Mouse (Mus musculus): ENCODE data around the gene Grifin. TPM values are rescaled to one million over a fixed set of nuclear protein-coding genes. Genes with fewer than 3 reads are reported as not detected.
A peak's percentile ranks its signal among the peaks of the same experiment; 100 is the strongest.

Gene Grifin
- polyA plus RNA-seq, 1 experiment from 2014 or later, result not detected

DNA sequence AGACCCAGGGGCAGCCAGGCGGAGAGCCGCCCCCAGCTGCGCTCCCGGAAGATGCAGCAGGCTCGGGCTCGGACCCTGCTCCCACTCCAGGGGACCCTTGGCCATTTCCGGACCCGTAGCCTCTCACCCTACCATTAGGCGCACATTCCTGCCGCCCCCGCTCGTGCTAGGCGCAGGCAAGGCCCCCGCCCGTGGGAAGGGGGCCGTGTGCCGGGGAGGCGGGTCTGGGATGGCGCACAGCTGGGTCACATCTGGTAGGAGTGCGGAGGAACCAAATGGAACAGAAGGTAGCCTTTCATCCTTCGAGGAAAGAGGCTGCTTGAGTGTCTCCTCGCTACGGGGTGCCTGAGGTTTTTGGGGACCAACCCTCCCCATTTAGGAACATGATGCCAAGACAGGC lies 41.5 kb upstream of the Grifin start:
- Histone ChIP-seq H3K9ac (peak overlapping the region; percentile 87), H3K27me3 (replicated peaks) (no peaks in the 10 kb centered on the region)
- WGBS, result under 1% methylated on average over 23 of the region's 23 CpGs

GRCm38 (mm10) chr5:140605228-140605627 lies 40.4 kb upstream of the Grifin start:
- Histone ChIP-seq H3K9ac (no peak overlapping the region), H3K36me3 (no peaks in the 10 kb centered on the region), H3K4me2 (replicated peaks) (no peak overlapping the region), H3K4me1 (peaks cover 62% of the 10 kb centered on the region), H3K9me3 (no peaks in the 10 kb centered on the region), H3K4me3 (no peak overlapping the region), H3K27ac (no peak overlapping the region), H3K27me3 (replicated peaks) (no peaks in the 10 kb centered on the region)
- 10% methylated on average over 3 of the region's 3 CpGs for WGBS
- ATAC-seq (ENCODE audit: low FRiP score, low read depth), result no peak

More for the DNA sequence above, 41.5 kb upstream of the Grifin start:
- no peaks in the 10 kb centered on the region for H3K9me3 ChIP-seq
- H3K4me2 ChIP-seq (replicated peaks), result peak overlapping the region; percentile 80
- no peak for ATAC-seq (ENCODE audit: low FRiP score, low read depth)
- peaks cover 71% of the 10 kb centered on the region for H3K4me1 ChIP-seq
- no peaks in the 10 kb centered on the region for H3K36me3 ChIP-seq
- peak overlapping the region; percentile 65 for H3K4me3 ChIP-seq
- 0 out of 2 replicates have a peak overlapping the region, but pooled peaks have one; percentile 15 for H3K27ac ChIP-seq

- Histone ChIP-seq H3K9ac (no peak overlapping the region), H3K36me3 (no peaks in the 10 kb centered on the region), H3K4me3 (no peak overlapping the region), H3K9me3 (no peaks in the 10 kb centered on the region), H3K27ac (no peak overlapping the region), H3K27me3 (replicated peaks) (no peaks in the 10 kb centered on the region), H3K4me1 (peaks cover 54% of the 10 kb centered on the region), H3K4me2 (replicated peaks) (no peak overlapping the region)
- 78% methylated on average over 8 of the region's 8 CpGs for WGBS
- no peak for ATAC-seq (ENCODE audit: low FRiP score, low read depth)
These were observed 39.5 kb upstream of the Grifin start for GRCm38 (mm10) chr5:140604386-140604785.

GRCm38 (mm10) chr5:140602540-140602939 lies 37.7 kb upstream of the Grifin start:
- ATAC-seq (ENCODE audit: low FRiP score, low read depth), result no peak
- no peak overlapping the region for H3K27ac ChIP-seq
- H3K9ac ChIP-seq, result no peak overlapping the region
- H3K27me3 ChIP-seq (replicated peaks), result no peaks in the 10 kb centered on the region
- 28% methylated on average over 2 of the region's 2 CpGs for WGBS
- no peak overlapping the region for H3K4me3 ChIP-seq
- H3K36me3 ChIP-seq, result no peaks in the 10 kb centered on the region
- H3K4me1 ChIP-seq, result peaks cover 35% of the 10 kb centered on the region
- no peaks in the 10 kb centered on the region for H3K9me3 ChIP-seq
- no peak overlapping the region for H3K4me2 ChIP-seq (replicated peaks)

- ATAC-seq (ENCODE audit: low FRiP score, low read depth), result 0 out of 2 replicates have a peak, but pooled peaks have one; percentile 49
- no peak overlapping the region for H3K4me2 ChIP-seq (replicated peaks)
- 74% methylated on average over 12 of the region's 12 CpGs for WGBS
- H3K36me3 ChIP-seq, result no peaks in the 10 kb centered on the region
- no peaks in the 10 kb centered on the region for H3K9me3 ChIP-seq
- H3K27ac ChIP-seq, result no peak overlapping the region
- H3K27me3 ChIP-seq (replicated peaks), result no peaks in the 10 kb centered on the region
- H3K9ac ChIP-seq, result no peak overlapping the region
- no peak overlapping the region for H3K4me3 ChIP-seq
- peaks cover 32% of the 10 kb centered on the region for H3K4me1 ChIP-seq
These were observed 36.8 kb upstream of the Grifin start for GRCm38 (mm10) chr5:140601712-140602111.

- WGBS, result 34% methylated on average over 5 of the region's 5 CpGs
These were observed 35.1 kb upstream of the Grifin start for GRCm38 (mm10) chr5:140599939-140600338.

GRCm38 (mm10) chr5:140597787-140598186 lies 32.9 kb upstream of the Grifin start:
- peaks cover 12% of the 10 kb centered on the region; the same call in 1 of the 2 replicates for H3K4me1 ChIP-seq
- no peaks in the 10 kb centered on the region for H3K36me3 ChIP-seq
- H3K4me3 ChIP-seq, result no peak overlapping the region
- no peaks in the 10 kb centered on the region for H3K9me3 ChIP-seq
- 86% methylated on average over 4 of the region's 4 CpGs for WGBS
- H3K9ac ChIP-seq, result no peak overlapping the region
- H3K27ac ChIP-seq, result no peak overlapping the region
- H3K4me2 ChIP-seq (replicated peaks), result no peak overlapping the region
- H3K27me3 ChIP-seq (replicated peaks), result no peaks in the 10 kb centered on the region
- ATAC-seq (ENCODE audit: low FRiP score, low read depth), result no peak

More at GRCm38 (mm10) chr5:140599939-140600338, 35.1 kb upstream of the Grifin start:
- Histone ChIP-seq H3K4me1 (peaks cover 14% of the 10 kb centered on the region), H3K4me2 (replicated peaks) (no peak overlapping the region), H3K27ac (no peak overlapping the region), H3K27me3 (replicated peaks) (no peaks in the 10 kb centered on the region), H3K9ac (no peak overlapping the region), H3K36me3 (no peaks in the 10 kb centered on the region), H3K9me3 (no peaks in the 10 kb centered on the region), H3K4me3 (no peak overlapping the region)
- no peak for ATAC-seq (ENCODE audit: low FRiP score, low read depth)

- H3K4me3 ChIP-seq, result no peak overlapping the region
- H3K27me3 ChIP-seq (replicated peaks), result no peaks in the 10 kb centered on the region
- peaks cover 12% of the 10 kb centered on the region; the same call in 1 of the 2 replicates for H3K4me1 ChIP-seq
- H3K27ac ChIP-seq, result no peak overlapping the region
- no peak overlapping the region for H3K4me2 ChIP-seq (replicated peaks)
- H3K9ac ChIP-seq, result no peak overlapping the region
- no peaks in the 10 kb centered on the region for H3K9me3 ChIP-seq
- no peaks in the 10 kb centered on the region for H3K36me3 ChIP-seq
- no peak for ATAC-seq (ENCODE audit: low FRiP score, low read depth)
- WGBS, result 80% methylated on average over 18 of the region's 18 CpGs
These were observed 32.2 kb upstream of the Grifin start for GRCm38 (mm10) chr5:140596927-140597588.

DNA sequence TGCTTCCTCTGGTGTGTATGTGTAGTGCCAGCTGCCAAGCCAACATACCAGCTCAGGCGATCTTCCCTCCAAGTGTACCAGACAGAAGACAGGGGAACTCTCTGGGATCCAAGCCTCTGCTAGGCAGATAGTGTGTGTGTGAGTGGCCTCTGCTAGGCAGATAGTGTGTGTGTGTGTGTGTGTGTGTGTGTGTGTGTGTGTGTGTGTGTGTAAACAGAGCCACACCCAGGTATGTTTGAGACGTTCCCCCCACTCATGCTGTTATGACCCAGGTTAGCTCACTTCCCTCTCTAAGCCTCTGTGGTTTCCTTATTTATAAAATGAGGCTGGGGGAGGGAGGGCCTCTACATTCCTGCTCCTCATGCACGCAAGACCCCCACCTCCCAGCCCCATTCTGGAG lies 31.6 kb upstream of the Grifin start:
- Histone ChIP-seq H3K27me3 (replicated peaks) (no peaks in the 10 kb centered on the region), H3K27ac (no peak overlapping the region), H3K4me1 (peaks cover 8% of the 10 kb centered on the region; the same call in 1 of the 2 replicates), H3K36me3 (no peaks in the 10 kb centered on the region), H3K9me3 (no peaks in the 10 kb centered on the region), H3K4me2 (replicated peaks) (no peak overlapping the region), H3K9ac (no peak overlapping the region), H3K4me3 (no peak overlapping the region)
- WGBS, result 77% methylated on average over 3 of the region's 3 CpGs
- no peak for ATAC-seq (ENCODE audit: low FRiP score, low read depth)

DNA sequence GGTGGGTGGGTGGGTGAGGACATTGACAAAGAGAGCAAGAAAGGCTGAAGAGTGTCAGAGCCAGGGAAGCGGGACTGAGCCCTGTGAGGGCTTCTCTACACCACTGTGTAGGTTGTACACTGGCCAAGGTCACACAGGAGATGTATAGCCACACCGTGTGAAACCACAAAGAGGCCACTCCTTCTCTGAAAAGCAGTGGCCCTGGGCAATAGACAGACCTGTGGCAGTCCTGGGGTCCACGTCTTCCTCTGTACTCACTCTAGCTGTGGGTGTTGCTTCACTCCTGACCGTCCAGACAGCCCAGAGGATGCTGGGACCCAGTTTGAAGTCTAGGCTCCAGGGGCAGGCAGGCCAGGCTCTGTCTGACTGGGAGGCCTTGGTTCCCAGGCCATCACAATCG lies 30.0 kb upstream of the Grifin start:
- 66% methylated on average over 5 of the region's 5 CpGs for WGBS

DNA sequence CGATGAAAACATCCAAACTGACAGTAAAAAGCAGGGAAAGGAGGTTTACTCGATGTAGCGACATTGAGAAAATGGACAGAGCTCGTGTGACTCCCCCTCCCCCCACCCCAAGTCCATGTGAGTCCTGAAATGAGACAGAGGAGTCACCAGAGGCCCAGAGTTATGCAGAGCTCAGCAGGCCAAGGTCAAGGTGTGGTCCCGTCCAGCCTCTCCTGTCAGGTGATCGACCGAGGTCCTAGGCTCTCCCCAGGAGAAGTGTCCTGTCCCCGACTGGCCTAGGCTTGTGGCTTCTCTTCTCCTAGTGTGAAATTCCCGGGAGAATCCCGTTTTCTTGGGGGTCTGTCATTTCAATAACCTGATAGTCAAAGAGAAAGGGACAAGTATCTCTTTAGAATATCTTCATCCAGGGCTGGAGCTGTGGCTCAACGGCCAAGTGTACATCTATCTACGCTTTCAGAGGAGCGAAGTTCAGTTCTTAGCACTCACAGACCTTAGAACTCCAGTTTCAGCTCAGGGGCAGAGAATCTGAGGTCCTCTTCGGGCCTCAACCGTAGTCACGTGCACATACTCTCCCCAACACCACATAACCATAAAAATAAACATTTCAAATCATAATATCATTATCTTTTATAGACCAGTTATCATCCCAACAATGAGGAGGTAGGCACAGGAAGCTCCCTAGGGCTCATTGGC lies 24.4 kb upstream of the Grifin start:
- Histone ChIP-seq H3K27me3 (replicated peaks) (no peaks in the 10 kb centered on the region), H3K4me2 (replicated peaks) (no peak overlapping the region), H3K4me3 (no peak overlapping the region), H3K4me1 (peaks cover 6% of the 10 kb centered on the region), H3K27ac (no peak overlapping the region), H3K9me3 (no peaks in the 10 kb centered on the region), H3K36me3 (no peaks in the 10 kb centered on the region), H3K9ac (no peak overlapping the region)
- 92% methylated on average over 16 of the region's 16 CpGs for WGBS
- no peak for ATAC-seq (ENCODE audit: low FRiP score, low read depth)

More for the DNA sequence above, 30.0 kb upstream of the Grifin start:
- Histone ChIP-seq H3K9ac (no peak overlapping the region), H3K4me3 (no peak overlapping the region), H3K36me3 (no peaks in the 10 kb centered on the region), H3K4me1 (peaks cover 5% of the 10 kb centered on the region; the same call in 1 of the 2 replicates), H3K9me3 (no peaks in the 10 kb centered on the region), H3K27ac (no peak overlapping the region), H3K4me2 (replicated peaks) (no peak overlapping the region), H3K27me3 (replicated peaks) (no peaks in the 10 kb centered on the region)
- ATAC-seq (ENCODE audit: low FRiP score, low read depth), result no peak

GRCm38 (mm10) chr5:140583732-140584368 lies 19.0 kb upstream of the Grifin start:
- no peaks in the 10 kb centered on the region for H3K9me3 ChIP-seq
- WGBS, result 10% methylated on average over 6 of the region's 6 CpGs
- H3K36me3 ChIP-seq, result no peaks in the 10 kb centered on the region
- H3K4me2 ChIP-seq (replicated peaks), result peak overlapping the region; percentile 28
- H3K27ac ChIP-seq, result peak overlapping the region; percentile 62
- H3K4me3 ChIP-seq, result no peak overlapping the region
- H3K9ac ChIP-seq, result peak overlapping the region; percentile 9; the same call in 1 of the 2 replicates
- peaks cover 55% of the 10 kb centered on the region for H3K4me1 ChIP-seq
- no peaks in the 10 kb centered on the region for H3K27me3 ChIP-seq (replicated peaks)
- ATAC-seq (ENCODE audit: low FRiP score, low read depth), result peak; percentile 80
